Mouse (Mus musculus) left cerebral cortex, postnatal 25 days (tissue): ENCODE data around the gene Galnt6. TPM values are rescaled to one million over a fixed set of nuclear protein-coding genes. Genes with fewer than 3 reads are reported as not detected.

Experiments used
- DNase-seq, 2 experiments: peaks; one replicate each; pipeline ENCODE4 v3.0.0; 2022; ENCODE audit warnings: low spot score in 2 of 2, mixed read lengths in 1 of 2
- intact Hi-C: fragments of 180-260 bp; cut with DNase I; formaldehyde crosslinking; loops from one replicate; pipeline ENCODE4 v1.15.1; 2025
- microRNA-seq, 2 experiments: library from miRNA; unstranded; fragments of <30 nt; microRNA quantifications; one replicate each; pipeline ENCODE4 v1.2.0; 2022
- total RNA-seq, 2 experiments: library from RNA; stranded (reverse); gene quantifications; 2 replicates each; pipeline ENCODE4 v1.2.3; 2021

Gene Galnt6
- total RNA-seq, 2 experiments from 2014 or later, result 2.9 to 4.0 TPM

DNA sequence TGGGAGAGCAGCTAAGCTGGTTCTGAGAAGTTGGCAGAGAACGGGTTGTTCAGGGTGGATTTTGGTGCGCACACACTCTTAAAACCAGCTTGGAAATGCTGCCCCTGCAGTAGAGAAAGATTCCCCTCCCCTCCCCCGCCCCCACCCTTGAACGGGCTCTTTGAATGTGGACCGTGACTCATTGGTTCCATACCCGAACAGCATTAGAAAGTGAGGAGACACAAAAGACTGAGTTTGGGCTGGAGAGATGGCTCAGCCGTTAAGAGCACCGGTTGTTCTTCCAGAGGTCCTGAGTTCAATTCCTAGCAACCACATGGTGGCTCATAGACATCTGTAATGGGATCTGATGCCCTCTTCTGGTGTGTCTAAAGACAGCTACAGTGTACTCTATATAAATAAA lies 59.2 kb downstream of the Galnt6 start:
- intact Hi-C loops, result no loop called here
- no peak for DNase-seq

DNA sequence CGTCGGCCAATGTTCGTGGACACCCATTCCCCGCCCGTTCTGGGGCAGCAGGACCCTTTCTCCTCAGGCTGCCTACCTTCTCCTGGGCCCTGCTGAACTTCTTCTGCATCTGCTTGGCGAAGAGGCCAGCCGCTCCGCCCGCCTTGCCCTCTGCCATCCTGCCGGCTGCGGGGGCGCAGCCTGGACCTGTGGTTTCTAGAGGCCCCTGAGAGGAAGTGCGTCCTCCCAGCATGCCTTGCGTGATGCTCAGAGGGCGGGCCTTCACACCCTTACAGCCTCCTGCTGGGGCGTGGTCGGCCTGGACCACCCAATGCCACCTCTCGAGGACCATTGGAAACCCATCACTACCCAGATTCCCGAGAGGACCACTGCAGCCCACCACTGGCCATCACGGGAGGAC lies 59.8 kb downstream of the Galnt6 start, which contains the start of gene Bin2:
TSS of gene Bin2 (minus strand) at position 217 of the 400 bp plus-strand sequence.
- intact Hi-C loops, result no loop called here
- no peak for DNase-seq

DNA sequence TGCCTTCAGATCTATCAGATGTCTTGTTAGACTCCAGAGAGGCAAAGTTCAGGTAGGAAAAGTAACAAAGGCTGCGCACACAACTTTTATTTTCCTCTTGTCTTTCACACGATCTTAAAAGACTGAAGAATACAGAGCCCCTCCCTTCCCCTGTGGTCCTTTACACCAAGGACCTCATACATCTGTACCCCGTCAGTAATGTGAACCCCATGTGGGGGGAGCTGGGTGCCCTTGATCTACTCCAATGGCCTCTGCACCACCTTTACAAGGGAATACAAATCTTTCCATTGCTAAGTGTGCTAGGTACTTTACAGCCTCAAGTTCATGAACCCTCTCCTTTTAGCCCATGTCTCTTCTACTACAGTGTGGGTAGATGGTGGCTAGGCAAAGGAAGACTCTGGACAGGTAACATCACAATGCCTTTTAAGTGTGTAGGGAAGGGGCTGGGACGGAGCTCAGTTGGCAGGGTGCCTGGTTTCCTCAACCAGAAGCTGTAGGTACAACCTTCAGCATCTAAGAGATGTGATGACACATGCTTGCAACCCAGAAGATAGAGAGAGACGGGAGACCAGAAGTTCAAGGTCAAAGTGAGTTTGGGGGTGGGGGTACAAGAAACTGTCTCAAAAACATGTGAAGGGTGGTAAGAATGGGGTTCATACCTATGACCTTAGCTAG lies 61.2 kb downstream of the Galnt6 start:
- DNase-seq, result no peak
- intact Hi-C loops, result no loop called here

DNA sequence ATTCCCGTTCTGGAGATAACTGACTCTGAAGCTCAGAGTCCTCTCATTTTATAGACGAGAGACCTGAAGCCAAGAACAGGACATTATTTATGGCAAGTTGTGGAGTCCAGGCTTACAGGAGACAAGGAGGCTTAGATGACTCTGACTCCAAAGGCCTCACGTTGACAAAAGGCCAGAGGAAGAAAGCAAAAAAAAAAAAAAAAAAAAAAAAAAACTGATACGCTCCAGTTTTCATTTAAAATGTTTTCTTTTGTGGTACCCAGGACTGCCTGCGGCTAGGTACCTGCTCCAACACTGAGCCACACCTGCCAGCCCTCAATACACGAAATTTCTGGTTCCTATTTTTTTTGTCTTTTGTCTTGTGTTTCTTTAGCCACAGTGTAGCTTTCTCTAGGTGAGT lies 61.8 kb downstream of the Galnt6 start:
- intact Hi-C loops, result no loop called here
- no peak for DNase-seq

DNA sequence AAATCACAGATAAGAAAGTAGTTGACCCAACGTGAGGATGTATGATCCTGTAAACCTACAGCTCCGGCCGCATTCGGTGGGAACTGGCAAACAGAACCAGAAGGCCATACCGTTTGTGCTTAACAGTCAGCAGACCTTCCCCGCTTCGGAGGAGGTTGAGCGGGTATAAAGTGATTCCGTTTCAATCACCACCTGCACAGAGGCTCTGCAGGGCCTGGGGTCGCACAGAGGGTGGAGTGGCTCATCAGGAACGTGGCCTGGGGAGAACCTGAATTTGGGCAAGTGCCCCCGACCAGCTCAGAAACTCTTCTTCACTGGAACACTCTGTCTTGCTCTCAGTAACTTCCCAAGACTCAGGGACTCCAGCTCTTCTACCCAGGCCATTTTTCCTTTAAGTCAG lies 62.3 kb downstream of the Galnt6 start:
- intact Hi-C loops, result no loop called here
- DNase-seq, result no peak

DNA sequence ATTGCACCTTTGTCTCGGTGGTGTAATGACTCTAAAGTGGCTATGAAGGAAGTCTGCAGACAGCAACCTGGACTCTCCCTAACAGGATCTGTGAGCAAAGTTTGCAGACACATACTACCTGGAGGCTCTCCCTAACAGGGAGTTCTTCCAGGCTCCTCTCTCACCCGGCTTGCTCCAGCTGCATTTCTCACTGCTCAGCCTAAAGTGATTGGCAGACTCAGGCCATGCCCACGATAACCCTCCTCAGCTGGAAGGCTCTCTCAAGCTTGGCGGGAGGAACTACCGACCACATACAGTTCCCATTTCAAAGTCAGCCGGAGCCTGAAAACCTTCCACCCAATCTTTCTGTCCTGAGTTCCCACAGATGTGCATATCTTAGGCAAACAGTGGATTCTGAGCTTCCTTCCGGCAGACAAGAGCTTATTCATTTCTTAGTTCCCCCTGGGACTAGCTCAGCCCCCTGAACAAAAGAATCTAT lies 62.9 kb downstream of the Galnt6 start:
- intact Hi-C loops, result no loop called here
- DNase-seq, result no peak

DNA sequence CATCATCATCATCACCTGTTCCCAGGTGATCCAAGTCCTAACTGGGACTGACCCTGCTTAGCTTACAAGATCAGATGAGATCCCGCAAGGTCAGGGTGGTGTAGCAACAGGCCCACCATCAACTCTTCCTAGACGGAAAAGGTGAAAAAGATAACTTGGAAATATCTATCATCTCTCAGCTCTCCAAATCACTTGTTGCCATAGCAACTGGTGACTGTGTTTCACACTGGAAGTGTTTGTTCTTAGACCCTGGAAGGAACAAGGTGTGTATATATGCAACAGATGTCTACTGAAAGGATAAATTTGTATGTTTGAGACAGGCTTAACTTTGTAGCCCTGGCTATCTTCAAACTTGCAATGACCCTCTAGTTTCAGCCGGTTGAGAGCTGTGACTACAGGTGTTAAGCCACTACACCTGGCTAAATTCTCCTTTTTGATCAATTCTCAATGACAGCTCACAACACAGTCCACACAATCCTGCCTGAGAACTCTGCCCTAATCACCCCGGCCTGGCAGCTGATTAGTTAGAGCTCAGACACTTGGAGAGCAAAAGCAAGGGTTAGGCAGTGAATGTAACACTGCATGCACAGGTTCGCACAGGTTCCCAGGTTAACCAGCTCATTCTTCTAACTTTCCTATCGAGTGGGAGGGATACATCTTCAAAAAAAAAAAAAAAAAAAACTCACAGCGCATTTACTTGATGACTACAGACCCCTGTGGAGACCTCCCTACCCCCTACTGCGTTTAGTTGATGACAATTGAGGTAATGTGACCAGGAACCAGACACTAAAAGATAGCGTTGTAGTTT lies 63.6 kb downstream of the Galnt6 start:
- DNase-seq, result no peak
- intact Hi-C loops, result no loop called here

DNA sequence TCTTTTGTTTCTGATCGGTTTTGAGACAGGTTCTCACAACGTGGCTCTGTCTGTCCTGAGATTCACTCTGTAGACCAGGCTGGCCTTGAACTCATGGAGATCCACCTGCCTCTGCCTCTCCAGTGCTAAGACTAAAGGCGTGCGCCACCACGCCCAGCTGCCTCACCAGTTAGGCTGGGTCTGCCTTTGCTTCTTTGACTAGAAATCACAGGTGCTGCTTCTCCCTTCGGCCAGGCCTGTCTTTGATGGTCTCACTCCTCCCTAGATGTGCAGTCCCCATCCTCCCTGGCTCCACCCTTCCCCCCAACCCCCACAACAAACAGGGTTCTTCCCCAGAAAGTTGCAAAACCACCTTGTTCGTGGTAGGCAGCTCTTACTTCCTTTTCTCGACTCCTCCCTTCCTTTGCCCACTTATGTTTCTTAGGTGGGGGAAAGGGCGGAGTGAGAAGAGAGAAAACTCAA lies 64.3 kb downstream of the Galnt6 start:
- intact Hi-C loops, result no loop called here
- no peak for DNase-seq

DNA sequence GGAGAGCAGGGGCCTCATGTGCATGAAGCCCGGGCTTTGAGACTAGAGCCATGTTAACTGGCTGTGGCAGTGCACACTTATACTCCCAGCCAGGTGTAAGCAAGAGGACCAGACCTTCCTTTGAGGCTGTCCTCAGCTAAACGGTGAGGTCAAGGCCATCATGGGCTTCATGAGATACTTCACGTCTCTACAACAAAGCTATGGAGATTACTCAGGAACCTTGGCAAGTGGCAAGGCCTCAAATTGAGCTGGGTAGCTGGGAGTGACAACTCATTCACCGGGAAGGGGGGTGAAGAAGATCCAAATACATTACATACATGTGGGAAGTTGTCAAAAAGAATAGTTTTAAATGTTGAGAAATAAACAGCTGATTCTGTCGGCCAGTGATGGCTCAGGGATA lies 68.4 kb downstream of the Galnt6 start:
- no peak for DNase-seq
- intact Hi-C loops, result no loop called here

DNA sequence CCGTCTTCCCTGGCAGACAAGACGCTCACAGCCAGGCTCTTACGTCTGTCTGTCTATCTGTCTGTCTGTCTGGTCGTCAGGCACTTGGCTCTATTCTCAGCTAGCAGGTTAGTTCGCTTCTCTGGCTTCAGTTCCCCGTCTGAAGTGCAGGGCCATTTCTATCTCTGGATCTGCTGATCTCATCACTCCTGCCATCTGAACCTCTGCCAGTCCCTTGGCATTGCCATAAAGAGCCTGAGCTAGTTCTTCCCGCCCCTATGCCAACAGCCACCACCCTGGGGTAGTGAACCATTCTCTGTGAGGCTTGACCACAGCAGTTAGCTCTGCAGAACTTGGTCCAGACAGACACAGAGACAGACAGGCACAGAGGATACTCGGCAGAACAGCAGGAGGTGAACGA lies 68.9 kb downstream of the Galnt6 start:
- intact Hi-C loops, result no loop called here
- peak; percentile 20 to 55 for DNase-seq

DNA sequence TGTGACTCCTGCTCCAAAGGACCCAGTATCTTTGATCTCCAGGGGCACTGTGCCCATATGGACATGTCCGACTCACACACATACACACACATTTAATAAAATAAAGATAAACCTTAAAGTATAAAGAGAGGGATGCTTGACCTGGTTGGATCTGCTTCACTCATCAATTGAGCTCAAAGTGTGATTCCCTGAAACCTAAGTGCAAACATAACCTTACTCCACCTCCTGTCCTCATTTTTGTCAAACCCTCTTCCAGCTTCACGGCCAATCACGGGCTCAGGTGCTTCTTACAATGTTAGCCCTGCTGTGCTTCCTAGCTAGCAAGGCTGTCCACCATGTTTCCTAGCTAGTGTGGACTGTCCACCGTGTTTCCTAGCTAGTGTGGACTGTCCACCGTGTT lies 74.0 kb downstream of the Galnt6 start:
- DNase-seq, result no peak

DNA sequence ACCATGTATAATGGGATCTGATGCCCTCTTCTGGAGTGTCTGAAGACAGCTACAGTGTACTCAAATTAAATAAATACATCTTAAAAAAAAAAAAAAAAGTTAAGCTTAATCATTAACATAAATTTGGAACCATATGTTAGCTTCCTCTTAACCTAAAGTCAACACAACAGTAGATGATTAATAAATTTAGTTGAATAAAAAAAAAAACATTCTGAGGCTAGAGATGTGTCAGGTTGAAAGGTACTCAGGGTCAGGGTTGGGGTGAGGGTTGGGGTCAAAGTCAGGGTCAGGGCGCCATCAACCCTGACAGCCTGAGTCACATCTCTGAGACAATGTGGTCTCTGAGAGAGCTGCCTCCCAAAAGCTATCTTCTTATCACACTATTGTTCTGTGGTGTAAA lies 74.9 kb downstream of the Galnt6 start:
- intact Hi-C loops, result no loop called here
- no peak for DNase-seq

More for the DNA sequence above, 74.0 kb downstream of the Galnt6 start:
- intact Hi-C loops, result no loop called here

DNA sequence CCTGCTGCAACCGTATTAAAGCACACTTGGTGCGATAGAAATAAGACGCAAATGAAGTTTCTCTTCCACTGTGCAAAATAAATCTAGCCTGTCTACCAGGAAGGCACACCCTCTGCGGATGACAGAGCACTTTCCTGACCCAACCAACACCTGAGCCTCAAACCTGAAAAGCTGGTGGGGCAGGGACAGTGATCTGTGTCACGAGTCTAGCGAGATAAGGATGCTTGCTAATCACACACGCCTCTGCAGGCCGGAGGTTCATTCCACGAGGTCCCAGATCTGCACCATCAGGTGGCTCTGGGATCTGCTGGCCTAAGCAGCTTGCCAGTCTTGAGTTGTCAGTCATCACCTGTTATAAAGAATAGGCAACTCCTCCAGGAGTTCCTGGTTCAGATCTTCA lies 77.6 kb downstream of the Galnt6 start:
- intact Hi-C loops, result no loop called here
- DNase-seq, result no peak

DNA sequence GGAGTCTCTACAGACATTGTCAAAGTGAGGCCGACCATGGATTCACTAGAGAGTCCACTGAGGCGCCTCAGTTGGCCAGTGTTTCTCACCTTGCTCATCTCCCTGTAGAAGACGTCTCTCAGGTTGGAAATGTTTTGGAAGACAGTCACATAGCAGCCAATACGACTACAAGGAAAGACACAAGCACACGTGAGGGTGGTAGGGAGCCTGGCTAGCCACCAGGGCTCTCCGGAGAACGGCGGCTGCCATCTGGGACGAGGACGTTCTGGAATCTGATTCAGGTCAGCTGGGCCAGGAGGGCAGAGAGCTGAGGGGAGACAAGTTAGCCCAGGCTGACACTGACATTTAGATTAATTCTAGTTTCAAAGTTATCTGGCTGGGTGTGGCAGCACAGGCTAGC lies 79.1 kb downstream of the Galnt6 start:
- DNase-seq, result no peak
- intact Hi-C loops, result no loop called here

DNA sequence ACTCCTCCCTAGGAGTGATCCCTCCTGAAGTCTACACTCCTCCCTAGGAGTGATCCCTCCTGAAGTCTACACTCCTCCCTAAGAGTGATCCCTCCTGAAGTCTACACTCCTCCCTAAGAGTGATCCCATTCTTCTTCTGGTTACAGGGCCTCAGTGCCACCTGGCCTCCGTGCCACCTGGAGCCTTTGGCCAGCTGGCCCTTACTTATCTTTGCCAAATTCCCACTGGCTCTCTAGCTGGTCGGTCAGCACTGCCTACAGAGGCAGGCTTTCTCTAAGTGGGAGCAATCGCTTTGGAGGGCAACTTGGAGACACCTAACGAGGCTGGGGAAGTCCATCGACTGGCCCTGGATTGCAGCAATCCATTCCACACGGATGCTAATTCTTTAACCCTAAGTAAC lies 83.0 kb downstream of the Galnt6 start:
- intact Hi-C loops, result no loop called here
- no peak for DNase-seq

DNA sequence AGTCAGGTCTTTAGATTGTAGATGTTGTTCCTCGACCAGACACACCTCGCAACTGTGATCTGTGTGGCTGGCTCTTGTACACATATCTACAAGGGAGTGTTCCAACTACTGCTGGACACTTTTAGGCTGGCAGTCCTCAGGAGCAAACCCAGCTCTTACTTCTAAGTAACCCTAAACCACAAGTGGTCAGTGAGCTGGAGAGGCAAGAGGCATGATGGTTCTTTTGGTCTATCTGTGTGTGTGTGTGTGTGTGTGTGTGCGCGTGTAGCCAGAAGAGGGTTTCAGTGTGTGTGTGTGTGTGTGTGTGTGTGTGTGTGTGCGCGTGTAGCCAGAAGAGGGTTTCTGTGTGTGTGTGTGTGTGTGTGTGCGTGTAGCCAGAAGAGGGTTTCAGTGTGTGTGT lies 86.7 kb downstream of the Galnt6 start:
- intact Hi-C loops, result no loop called here
- no peak for DNase-seq

Small RNA genes within 50 kb of the gene (microRNA-seq; reads per million reads assigned to microRNA genes)
- gene Mir6961, result 0 reads per million in 2 experiments

Other genes with a start within 250 kb of the Galnt6 start
- 10 to 100 TPM; 36.2 to 36.8 TPM for gene Csrnp2, start 233.9 kb downstream of the Galnt6 start, total RNA-seq
- 10 to 100 TPM; 28.9 to 30.3 TPM for gene Tfcp2, start 177.4 kb downstream of the Galnt6 start, total RNA-seq
- 100 to 1,000 TPM; 132 to 133 TPM for gene Pou6f1, start 129.4 kb downstream of the Galnt6 start, total RNA-seq
- gene Dazap2, start 114.0 kb downstream of the Galnt6 start, total RNA-seq, result 100 to 1,000 TPM; 109 to 112 TPM
- gene Smagp, start 92.4 kb downstream of the Galnt6 start, total RNA-seq, result 1 to 10 TPM; 1.6 to 2.2 TPM
- gene Bin2, start 59.8 kb downstream of the Galnt6 start, total RNA-seq, result 1 to 10 TPM; 5.5 to 6.7 TPM
- 1 to 10 TPM; 1.7 to 5.0 TPM for gene Cela1, start 41.5 kb downstream of the Galnt6 start, total RNA-seq
- 10 to 100 TPM; 66.5 to 79.7 TPM for gene Slc4a8, start 32.4 kb upstream of the Galnt6 start, total RNA-seq
- 100 to 1,000 TPM; 212 to 242 TPM for gene Scn8a, start 140.5 kb upstream of the Galnt6 start, total RNA-seq